Mouse (Mus musculus) right cerebral cortex, adult 18-20 months (tissue): ENCODE measurements at regions not wholly inside any gene's neighbourhood (a gene's known extent, or its start where the extent isn't known, plus 50 kb on each side); places are given as distances from the start of the nearest gene placed in this dataset.

Source experiments
- DNase-seq: peaks from one replicate; pipeline ENCODE4 v3.0.0; 2022; ENCODE audit warnings: mixed read lengths

DNA sequence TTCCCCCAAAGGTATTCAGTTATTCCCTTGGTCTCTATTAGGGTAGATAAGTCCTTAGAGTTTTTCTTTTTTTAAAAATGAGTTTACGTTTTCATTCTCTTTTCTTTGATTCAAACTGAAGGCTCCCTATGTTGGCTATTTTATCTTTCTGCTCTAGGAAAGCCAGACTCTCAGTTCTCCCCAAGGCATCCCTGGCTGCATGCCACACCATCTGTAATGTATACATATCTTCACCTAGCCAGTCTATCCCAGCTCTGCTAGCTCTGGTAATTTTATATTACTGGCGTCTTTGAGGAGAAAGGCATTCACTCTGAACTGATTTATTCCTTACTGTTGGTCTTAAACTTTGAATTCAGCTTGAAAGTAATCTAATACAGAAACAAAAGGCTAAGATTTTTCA, 65.2 kb upstream of the Cabcoco1 start:
- peak; percentile 77 for DNase-seq

DNA sequence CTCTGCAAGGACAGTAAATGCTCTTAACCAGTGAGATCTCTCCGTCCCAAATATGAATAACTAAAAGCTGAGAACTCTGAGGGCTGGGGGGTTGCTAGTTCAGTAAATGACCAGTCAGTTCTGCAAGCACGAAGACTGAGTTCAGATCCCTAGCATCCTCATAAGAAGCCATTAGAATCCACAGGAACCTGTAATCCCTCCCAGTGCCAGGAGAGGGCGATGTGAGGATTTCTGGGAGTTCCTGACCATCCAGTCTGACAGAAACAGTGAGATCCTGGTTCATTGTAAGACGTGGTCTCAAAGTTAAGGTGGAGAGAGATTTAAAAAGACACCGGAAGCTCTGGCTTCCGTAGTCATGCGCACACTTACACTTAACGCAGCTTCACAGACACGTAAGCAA, 70.2 kb upstream of the Cabcoco1 start:
- no peak for DNase-seq

DNA sequence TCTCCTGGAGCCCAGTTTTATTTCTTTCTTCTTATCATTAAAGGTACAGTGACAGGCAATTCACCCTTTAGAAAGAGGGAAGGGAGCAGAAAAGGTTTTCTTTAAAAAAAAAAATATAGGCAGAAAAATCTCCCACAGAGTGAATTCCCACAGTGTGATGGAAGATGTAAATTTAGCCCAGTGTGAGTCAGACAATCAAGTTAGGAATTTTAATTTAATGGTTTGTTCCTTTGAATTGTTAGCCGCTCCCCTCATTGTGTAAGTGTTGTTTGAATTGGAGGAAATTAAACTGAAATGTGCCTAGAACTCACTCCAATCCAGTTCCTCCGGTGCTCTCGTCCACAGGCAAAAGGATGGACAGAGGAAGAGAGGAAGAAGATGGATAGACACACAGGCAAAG, 71.0 kb upstream of the Cabcoco1 start:
- no peak for DNase-seq

DNA sequence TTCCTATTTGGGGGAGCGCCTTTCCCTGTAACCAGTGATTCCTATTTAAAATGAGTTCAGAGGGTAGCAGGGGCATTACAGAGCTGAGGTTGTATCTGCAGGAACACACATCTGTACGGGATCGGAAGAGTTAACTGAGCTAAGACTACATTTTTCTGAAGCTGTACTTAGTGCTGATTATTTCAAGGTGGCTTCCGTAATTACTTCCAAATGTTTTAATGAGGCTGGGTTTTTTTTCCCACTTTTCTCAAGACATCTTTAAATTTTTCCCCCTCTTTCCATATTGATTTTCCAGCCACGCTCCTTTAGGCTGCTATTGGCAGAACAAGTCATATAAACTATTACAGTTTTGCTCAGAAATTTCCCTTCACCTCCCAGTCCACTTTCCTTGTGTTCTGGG, 82.1 kb upstream of the Cabcoco1 start:
- DNase-seq, result no peak

DNA sequence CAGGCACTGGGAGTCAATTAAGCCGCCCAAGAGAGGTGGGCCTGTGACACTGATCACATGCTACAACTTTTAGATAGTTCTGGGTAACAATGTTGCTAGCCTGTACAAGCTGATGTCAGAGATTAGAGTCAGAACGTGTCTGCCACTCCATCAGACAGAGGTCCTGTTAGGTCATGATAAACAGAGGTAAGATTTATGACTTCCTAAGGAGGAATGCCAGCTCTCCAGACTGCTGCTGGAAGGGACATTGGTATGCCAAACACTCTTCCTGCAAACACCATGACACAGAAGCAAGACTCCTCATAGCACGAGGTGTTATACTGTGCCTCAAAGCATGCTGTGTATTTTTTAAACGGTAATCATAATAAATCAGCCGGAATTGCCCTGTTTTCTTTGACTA, 83.6 kb upstream of the Cabcoco1 start:
- DNase-seq, result no peak

DNA sequence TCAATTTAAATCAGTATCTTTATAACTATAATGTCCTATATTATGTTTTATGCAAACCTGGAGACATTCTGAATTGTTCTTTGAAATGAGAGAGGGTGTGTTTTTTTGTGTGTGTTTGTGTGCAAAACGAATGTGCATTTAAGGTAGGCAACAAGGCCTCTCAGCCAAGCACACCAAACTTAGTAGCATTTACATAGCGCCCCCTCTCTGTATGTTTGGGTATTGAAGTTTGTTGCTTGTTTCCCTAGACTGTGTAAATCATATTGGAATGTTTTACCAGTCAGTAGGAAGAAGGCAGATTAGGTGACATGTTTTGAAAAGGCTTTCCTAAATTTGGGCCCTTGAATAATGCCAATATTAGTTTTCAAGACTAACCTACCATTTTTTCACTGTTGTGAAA, 84.1 kb upstream of the Cabcoco1 start:
- no peak for DNase-seq

DNA sequence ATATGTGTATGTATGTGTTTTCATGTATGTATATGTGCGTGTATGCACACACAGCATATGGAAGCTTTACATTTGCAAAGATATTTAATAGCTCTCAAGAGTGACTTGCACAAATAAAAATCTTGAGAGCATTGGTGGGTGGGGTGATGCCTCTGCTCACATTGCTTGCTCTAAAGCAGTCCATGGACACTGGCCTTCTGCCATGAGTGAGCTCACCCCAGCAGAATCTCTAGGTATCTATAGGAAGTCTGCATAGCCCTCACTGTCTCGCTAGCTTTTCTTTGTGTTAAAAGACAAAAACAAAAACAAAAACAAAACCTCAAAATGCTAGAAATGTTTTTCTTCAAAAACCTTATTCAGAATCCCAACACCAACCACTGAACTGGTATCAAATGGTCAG, 87.8 kb upstream of the Cabcoco1 start:
- no peak for DNase-seq

DNA sequence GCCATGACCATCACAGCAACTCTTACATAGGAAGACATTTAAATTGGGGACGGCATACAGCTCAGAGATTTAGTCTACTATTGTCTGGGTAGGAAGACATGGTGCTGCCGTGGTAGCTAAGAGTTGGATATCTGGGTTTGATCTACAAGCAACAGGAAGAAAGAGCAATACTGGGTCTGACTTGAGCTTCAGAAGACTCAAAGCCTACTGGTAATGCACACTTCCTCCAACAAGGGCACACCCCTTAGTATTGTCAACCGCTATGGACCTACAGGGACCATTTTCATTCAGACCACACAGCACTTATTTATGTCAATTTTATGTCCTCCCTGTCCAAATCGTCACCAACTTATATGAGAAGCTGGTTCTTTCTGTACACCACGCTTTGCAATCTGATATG, 90.3 kb upstream of the Tmem26 start:
- no peak for DNase-seq

DNA sequence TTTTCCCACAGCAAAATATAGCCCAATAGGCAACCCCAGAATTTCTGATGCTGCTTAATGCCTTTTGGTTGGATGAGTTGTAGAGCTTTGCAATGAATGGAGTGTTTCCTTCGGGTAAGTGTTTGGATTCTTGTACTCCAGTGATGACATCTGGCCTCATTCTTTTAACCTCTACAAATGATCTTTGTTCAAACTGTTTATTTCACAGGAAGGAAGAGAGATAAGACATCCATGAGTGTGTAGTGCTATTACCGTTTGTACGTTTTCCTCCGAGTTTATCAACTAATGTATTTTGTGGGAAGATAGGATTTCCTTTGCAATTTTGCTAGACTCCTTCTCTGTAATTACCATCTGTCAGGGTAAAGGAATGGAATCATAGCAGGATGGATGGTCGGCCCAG, 70.7 kb upstream of the Tmem26 start:
- no peak for DNase-seq

DNA sequence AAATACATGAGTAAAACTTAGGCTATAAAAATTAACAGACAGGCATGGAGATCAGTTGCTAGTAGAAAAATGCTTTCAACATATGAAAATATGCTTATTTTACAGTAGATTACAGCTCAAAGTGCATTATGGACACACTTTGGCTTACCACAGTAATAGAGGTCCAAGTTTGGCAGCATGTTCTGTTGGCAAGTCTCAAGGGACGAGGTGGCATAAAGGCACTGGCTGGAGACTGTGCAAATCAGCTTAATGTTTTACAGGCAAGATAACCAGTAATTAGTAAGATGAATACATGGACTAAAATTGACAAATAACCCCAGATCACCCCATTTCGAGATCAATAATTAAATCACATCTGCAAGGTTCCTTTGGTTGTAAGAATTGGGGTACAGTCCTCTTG, 68.0 kb upstream of the Tmem26 start:
- DNase-seq, result no peak

DNA sequence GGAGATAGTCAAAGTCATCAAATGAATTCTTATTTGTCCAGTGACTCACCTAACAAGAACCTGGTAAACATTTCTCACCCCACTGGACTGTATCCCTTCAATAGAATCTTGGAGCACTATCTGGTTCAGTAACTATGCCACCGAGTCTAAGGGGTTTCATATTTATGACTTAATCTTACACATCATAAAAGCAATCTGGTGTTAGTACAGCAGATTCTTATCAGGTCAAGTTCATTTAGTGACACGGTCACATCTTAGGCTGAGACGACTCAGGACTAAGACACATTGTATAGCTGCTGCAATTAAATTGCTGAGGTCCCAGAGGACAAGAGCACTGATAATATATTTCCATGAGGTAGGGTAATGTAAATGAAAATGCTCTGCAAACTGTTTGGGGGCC, 57.4 kb upstream of the Tmem26 start:
- DNase-seq, result no peak

DNA sequence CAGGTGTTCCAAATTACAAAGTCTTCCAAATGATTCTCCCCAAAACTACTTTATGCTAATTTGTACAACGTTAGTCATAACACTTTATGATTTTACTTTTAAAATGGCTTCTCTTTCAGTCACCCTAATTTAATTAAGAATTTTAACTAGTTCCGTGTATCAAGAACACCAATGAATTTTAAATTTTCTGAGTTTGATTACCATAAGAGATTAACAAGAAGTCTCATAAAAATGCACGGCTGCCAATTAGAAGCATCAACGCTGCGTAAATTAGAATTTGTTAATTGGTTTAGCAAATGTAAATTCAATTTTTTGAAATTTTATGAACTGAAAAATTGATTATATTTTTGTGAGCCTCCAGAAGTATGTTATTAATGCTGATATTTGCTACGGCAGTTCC, 54.1 kb upstream of the Tmem26 start:
- no peak for DNase-seq

DNA sequence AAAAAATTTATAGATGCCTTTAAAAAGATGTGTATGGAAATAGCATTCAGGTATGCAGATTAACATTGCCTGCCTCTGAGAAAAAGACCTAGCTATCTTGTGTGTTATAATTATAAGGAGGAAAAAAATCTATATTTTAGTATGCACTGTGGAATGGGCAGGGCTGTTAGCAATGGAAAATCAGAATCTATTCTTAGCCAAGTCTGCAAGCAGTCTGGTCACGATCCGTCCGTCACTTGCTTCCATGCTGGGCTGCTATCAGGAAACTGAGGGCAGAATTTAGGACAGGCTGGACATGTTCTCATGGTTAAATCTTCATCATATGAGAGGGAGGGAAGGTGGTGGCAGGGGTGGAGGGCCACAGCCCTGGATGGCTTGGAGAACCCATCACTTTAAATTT, 53.5 kb upstream of the Tmem26 start:
- DNase-seq, result no peak

DNA sequence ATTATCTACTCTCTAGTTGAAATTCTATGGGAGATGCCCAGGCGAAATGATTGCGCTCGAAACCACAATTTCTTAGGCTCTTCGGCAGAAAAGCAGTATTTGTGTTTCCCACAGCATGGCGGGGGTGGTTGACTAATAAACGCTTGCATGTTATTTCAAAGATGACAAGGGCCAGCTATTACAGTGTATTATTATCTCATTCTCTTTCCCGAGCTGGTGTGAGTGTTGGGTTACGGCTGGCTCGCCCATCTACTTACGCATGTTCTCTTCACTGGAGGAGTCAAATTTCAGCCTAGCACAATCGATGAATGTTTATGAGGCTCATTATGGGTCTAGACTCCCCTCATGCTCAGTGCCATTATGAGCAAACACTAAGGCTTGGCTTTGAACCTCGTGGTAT, 51.2 kb upstream of the Tmem26 start:
- no peak for DNase-seq

DNA sequence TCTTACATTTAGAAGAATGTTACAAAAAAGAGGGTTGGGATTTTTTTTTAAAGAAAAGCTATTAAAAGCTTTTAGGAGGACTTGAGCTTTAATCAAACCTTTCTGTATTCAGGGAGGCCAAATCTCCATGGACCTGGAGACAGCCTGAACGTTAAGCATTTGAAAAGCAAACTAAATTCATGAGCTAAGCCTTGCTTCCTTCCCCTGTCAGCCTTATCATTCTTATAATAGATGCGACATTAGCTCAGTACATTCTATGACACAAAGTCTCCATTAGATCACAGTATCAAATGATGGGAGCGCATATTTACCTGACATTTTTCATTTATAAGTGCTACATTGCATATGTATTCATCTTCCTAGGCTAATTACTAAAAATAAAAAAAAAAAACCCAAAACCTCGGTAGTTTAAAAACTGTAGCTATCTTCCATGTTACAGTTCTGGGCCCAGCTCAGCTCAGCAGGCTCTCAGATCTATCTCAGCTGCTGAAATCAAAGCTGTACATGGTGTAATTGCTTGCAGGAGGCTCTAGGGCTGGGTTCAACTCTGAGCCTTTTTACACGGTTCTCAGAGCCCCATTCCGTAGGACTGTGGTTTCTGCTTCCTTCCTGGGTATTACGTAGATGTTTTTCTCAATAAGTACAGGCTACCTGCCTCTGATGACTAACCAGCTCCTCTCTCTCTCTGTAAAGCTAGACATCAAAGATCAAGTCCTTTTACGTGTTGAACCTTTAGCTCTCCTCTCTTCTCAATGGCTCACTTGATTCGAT, 50.2 kb upstream of the Tmem26 start:
- DNase-seq, result no peak
